Mouse (Mus musculus) urinary bladder, postnatal 36 days (tissue): ENCODE measurements around the gene Ubtf.
"Not testable (repeated sequence)": the region's sequence is repeated elsewhere in the genome, so short reads cannot be mapped to it uniquely, and the experiment has no call there.

Experiments
- DNase-seq, 2 experiments: peaks; one replicate each; pipeline ENCODE4 v3.0.0; 2022; ENCODE audit warnings: low spot score in 2 of 2, mixed read lengths in 1 of 2

Ubtf gene

DNA sequence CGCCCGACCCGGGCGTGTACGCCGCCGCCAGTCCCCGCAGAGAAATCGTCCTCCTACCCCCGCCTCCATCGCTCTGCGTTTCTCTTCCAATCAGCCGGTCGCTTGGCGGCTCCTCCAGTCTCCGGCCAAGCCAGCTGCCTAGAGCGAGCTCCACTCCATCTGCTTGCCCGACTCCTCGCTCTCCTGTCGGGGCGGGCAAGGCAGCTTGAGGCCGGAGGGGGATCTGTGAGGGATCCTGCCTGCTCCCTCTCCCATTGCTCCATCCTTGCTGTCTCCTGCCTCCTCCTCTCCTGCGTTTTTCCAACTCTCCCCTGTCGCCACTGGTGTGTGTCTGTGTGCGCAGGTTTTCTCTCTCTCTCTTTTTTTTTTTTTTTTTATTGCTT is at the start of gene Ubtf:
TSS of gene Ubtf (minus strand) at position 333 of the 383 bp plus-strand sequence.
- DNase-seq, result peak; percentile 79 to 82

DNA sequence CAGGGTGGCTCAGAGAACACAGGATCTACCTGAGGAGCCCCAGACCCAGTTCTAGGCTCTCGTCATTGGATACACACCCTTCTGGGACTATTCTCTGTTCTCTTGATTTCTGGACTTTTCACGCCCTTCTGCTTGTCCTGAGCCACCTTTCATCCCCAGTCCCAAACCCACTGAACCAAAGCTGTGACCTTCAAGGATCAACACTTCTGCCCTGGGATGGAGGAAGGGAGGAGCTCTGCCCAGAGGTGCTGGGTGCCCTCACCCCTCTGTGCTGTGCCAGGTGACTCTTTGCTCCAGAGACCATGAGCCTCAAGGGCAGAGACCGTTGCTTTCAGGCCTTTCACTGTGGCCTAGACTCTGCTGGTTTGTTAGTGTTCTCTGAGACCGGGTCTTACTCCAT is 49.7 kb upstream of the Ubtf start:
- no peak for DNase-seq

DNA sequence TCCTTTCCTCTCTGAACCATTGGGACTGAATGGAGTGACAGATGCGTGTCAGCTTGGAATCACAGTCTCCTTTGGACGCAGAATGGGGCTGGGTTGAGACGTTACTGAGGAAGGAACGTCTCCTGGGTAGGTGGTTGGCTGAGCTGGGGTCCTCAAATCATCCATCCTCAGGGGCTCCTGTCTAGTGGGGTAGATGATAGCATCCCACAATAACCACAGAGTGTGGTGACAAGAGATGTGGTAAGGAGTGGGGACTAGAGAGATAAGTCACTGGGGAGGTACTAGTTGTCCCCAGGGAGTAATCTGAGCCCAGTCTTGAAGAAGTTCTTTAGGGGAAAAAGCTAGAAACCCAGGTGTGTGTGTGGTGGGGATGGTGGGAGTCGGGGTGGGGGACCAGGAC is 48.8 kb upstream of the Ubtf start:
- no peak for DNase-seq

GRCm38 (mm10) chr11:102367504-102368280 is 48.1 kb upstream of the Ubtf start:
- no peak for DNase-seq

- not testable (repeated sequence) for DNase-seq
Observed at GRCm38 (mm10) chr11:102366103-102366502, 46.6 kb upstream of the Ubtf start, which contains the start of gene Slc4a1. TSS of gene Slc4a1 (minus strand) at chr11:102366203.

- DNase-seq, result no peak
Observed at GRCm38 (mm10) chr11:102365699-102366098, 46.2 kb upstream of the Ubtf start.

GRCm38 (mm10) chr11:102364570-102365371 is 45.2 kb upstream of the Ubtf start:
- DNase-seq, result no peak

DNA sequence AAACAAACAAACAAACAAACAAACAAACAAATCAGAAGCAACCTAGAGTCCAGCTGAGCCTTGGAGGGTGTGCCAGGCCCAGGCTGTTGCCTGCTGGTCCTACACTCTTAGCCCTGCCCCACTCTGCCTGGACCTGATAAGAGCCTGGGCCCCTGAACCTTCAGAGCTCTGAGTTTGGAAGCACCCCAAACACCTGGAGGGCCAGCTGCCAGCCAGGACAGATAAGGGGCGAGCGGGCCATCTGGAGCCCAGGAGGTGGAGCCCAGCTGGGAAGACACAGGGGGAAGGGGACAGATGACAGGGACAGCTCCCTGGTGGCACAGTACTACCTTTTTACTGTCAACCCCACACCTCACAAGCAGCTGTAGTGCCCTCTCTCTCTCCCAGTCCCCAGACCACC is 44.1 kb upstream of the Ubtf start:
- no peak for DNase-seq

DNA sequence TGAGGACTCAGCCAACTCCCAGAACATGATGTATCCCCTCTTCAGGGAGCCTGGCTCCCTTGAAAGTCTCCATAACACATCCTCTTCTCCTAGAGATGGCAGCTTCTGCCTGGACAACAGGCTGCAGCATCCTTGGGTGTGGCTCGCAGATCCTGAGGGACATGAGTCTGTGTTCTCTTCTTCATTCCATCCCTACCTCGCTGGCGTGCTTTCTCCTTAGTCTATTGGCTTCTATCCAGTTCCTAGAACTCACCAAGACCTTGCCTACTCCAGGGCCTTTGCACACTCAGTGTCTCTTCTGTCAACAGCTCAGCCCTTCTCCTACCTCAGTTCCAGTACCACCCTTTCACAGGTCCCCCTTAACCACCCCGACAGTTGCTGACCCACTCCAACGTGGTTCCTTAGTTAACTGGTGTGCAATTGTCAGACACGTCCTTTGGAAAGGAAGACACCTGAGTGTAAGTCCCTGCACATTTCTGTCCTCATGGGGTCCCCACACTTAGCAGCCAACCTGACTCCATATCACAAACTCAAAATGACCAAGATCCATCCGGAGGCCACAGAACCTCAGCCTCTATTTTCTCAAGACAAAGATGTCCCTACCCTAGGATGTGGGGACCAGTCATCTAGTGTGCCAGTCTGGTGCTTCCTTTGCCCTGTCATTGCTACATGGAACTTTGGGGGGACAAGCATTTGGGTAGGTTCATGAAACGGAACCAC is 42.4 kb upstream of the Ubtf start:
- DNase-seq, result no peak

GRCm38 (mm10) chr11:102358365-102358764 is 38.8 kb upstream of the Ubtf start:
- no peak for DNase-seq

DNA sequence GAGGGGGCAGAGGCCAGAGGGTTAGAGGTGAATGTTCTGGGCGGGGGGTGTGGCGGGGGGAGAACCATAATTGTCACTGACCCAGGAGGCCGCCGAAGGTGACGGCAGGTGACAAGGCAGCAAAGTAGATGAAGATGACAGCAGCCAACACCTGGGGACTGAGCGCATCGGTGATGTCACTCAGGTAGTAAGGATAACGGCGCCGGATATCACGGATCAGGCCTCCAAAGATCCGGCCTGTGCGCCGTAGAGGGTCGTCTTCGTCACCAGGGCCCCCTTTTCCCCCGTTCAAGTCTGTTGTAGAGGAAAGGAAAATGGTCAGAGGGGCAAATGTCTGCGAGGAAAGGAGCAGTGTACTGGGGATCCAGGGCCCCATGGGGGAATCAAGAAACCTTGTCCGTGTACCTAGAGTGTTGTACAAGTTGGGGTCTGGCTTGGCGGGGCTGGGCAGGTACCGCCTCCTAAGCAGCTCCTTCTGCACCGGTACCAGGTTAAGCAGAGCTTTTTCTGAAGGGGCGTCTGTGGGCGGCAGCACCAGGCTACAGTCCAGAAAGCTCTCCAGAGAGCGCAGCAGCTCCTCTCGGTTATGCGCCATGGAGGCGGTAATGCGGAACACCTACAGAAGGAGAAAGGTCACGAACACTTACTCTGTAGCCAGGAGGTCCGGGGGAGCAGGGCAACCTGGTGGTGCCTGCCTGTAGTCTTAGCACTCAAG is 37.3 kb upstream of the Ubtf start:
- DNase-seq, result no peak

DNA sequence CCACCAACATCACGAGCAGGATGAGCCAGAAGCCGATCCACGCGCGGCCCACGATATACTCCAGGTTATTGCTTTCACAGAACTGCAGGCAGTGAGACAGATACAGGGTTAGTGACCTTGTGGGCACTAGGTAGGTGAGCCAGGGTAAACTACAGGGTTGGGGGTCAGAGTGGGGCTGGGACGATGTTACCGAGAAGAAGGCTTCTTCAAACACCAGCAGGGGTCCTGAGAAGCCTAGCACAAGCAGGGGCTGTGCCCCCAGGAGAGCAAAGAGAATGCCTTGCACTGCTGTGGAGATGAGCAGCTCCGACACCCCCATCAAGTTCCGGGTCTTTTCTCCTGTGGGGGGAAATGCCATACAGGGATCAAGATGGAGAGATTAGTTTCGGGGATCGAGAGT is 36.6 kb upstream of the Ubtf start:
- no peak for DNase-seq

DNA sequence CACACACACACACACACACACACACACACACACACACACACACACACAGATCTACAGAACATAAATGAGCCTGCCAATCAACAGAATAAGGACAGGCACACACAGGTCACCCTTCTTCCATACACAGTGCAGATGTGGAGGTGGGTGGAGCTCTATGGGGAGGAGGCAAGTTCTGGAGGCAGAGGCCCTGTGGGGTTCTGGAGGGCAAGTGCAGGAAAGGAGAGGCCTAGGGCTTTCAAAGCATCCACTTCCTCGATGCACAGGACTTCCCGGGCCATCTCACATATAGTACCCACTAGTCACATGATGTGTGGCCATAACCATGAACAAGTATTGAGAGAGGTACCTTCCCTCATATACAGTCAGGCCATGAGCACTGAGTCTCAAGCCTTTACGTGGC is 36.0 kb upstream of the Ubtf start:
- no peak for DNase-seq

DNA sequence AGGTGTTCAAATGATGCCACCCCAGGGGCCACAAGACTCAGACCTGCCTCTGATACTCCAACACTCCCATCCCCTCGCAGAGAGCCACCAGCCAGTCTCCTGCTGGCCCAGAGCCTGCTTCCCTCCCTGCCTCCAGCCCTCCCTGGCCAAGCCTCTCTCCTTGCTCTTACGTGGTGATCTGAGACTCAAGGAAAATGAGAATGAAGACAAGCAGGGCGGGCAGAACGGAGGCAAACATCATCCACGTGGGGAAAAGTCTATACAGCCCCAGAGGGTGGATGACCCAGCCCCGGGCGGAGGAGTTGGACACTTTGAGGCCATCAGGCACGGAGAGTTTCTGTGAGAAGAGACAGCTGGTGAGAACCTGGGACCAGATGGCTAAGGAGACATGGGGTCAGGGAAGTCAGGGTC is 33.5 kb upstream of the Ubtf start:
- DNase-seq, result no peak

DNA sequence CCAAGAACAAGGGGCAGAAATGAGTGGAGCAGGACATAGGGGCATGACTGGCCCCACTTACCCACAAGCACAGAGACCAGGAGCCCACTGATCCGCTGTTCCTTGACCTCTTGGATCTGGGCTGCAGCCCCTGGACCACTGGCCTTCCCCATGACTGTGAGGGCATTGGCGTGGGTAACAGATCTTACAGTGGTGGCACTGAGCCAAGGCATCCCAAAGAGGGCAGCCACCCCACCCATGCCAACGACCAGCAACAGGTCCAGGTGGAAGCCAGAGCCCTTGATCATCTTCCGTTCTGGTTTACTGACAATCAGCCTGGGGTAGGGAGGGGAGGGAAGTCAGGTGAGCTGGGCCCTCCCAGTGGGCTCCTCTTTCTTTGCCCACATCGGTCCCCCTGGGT is 32.8 kb upstream of the Ubtf start:
- DNase-seq, result no peak

DNA sequence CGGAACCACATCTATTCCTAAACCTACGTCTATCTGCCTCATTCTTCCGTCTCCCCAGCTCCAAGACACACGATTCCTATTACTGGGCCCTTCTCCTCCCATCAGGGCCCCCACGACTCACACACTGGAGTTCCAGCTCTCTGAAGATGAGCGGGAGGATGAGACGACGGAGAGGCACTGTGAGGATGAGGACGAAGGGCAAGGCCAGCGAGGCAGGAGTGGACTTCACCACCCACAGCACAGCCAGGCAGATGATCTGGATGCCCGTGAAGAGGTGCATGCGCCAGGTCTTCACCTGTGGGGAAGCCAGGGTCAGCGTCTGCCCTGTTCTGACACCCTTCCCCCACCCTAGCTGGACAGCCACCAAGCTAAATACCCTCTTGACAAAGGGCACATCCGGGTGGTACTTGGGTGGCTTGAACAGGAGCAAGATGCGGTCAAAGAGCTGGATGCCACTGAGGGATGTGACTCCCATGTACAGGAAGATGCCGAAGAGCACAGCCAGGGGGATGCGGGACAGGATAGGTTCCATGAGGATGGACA is 31.5 kb upstream of the Ubtf start:
- DNase-seq, result no peak

DNA sequence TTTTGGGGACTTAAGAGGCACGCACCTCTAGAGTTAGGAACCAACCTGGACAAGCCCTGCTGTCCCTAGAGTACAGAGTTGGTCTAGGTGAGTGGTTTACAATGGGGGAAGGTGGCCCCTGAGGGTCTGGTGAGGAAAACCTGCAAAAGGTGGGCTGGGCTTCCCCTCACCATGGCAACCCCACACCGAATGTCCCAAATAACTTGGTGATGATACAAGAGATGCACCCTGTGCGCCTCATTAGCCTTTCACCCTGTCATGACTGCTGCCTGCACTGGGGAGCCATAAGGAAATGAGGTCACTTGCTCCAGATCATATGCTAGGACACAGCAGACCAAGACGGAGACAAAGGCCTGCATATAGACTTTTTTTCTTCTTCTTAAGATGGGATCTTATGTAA is 30.9 kb upstream of the Ubtf start:
- no peak for DNase-seq

DNA sequence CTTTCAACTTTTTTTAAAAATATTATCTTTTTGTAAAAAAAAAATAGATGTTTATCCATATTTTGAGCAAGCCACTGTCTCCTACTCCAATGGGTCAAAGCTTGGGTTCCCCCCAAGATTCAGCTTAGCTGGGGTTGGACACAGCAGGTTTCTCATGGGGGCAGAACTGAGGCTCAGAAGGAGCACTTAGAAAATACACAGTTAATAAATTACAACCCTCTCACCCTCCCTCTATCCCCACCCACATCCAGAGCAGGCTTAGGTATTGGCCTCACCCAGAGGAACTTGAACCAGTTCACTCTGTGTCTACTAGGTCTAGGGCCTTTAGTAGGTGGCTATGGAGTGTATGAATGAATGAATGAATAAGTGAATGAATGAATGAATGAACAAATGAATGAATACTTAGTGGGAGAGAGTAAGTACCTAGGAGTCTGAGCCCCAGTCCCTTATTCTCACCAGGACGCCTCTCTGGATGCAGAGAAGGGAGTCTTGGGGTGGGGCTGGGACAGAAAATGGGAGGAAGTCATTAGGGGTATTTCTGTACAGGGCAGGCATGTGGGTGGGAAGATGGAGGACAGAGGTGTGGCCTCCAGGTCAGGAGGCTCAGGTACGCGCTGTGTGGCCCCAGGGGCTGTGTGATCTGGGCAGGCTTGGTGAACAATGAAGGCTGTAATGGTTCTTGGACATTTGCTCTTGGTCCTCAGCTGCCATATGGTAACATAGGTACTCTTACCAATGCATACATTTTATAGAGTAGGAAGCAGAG is 29.8 kb upstream of the Ubtf start:
- DNase-seq, result no peak

DNA sequence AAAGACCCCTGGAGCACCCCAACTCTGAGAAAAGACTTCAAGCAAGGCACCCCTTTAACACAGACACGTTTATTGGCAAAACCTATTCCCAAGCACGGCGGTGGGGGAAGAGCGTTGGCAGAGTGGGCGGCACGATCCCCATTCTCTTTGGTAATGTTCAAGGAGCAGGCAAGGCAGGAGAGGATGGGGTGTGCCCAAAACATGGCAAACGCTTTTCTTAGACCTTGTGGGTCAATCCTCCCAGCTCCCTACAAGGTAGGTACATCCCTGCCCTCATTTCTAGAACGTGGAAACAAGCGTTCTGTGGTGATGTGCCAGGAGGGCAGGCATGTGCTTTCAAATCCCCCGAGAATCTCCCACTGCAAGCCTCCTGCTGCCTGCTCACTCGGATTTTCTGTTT is 29.2 kb upstream of the Ubtf start:
- no peak for DNase-seq

- DNase-seq, result no peak
Observed at GRCm38 (mm10) chr11:102348101-102348585, 28.6 kb upstream of the Ubtf start.

- no peak for DNase-seq
Observed at GRCm38 (mm10) chr11:102347683-102348082, 28.1 kb upstream of the Ubtf start.
